Mouse (Mus musculus) layer of hippocampus, adult 9-11 months (tissue): ENCODE measurements around the gene Chrm1.

Experiments used
- DNase-seq: peaks from one replicate; pipeline ENCODE4 v3.0.0; 2022

The Chrm1 gene

GRCm38 (mm10) chr19:8691871-8692539, 28.4 kb downstream of the Chrm1 start:
- no peak for DNase-seq

- DNase-seq: no peak
These were observed 29.2 kb downstream of the Chrm1 start for GRCm38 (mm10) chr19:8692740-8693139.

DNA sequence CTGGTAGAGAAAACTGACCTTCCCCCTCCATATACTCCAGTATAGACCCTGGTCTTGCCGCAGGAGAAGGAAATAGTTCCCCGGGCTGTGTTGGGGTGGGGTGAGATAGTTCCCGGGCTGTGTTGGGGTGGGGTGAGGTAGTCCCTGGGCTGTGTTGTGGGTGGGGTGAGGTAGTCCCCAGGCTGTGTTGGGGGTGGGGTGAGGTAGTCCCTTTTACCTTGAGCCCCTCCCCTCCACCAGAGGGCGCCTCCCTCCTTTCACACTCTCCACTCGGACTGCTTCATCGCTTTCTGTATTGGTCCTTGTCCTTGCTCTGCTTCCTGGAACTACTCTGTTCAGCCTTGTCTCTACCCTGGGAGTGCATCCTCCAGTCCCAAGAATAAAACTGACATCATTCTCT, 31.7 kb downstream of the Chrm1 start:
- no peak for DNase-seq

- no peak for DNase-seq
These were observed 36.1 kb downstream of the Chrm1 start for GRCm38 (mm10) chr19:8699652-8700051.

GRCm38 (mm10) chr19:8702458-8702857, 38.9 kb downstream of the Chrm1 start:
- DNase-seq: no peak

- DNase-seq: no peak
These were observed 40.0 kb downstream of the Chrm1 start for GRCm38 (mm10) chr19:8703571-8703970.

DNA sequence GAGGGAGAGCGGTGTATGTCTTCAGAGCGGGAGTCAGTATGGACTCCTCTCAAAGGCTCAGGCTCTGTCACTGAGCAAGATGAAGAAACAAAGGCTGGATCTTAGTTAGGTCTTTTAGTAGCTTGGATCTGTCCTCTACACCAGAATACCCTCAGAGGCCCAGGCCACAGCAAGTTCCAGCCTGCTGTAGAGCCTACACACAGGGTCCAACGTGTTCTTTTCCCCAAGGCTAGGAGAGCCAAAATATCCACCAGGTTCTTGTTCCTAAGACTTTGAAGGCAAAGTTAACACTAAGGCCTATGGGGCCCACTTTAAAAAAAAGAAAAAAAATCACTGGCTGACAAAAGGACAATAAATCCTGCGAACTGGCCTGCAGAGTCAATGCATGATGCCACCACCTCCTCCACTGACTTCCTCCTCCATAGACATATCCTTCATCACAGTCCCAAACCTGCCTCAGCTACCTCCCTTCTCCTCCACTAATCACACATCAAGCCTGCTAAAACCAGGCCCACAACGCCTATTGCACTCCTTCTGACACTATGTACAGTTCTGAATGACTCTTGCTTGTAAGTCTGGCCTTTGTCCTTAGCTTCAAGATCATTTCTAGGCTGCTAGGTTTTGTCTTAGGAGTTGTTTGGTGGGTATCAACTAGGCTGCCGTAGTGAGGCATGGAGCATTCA, 41.6 kb downstream of the Chrm1 start:
- no peak for DNase-seq

DNA sequence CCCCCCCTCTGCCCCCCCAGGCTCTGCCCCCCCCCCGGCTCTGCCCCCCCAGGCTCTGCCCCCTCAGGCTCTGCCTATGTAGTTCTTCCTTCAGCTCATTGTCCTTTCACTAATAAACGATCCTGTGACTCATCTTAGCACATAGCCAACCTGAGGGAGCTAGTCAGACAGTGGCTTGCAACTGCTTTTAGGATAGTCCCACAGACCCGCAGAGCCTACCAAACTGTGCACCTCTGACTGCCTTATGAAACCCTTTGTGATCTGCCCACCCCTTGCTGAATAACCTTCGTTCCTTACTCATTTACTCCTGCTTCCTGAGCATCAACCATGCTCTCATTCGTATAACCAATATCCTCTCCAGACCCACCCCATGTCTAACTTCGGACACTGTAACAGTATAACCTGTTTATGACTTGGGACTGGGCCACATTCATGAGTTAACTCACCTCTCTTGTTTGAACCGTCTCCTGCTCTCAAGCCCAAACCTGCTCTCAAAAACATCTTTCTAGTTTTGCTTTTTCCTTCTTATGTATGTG, 42.6 kb downstream of the Chrm1 start:
- no peak for DNase-seq

GRCm38 (mm10) chr19:8706930-8707329, 43.3 kb downstream of the Chrm1 start:
- no peak for DNase-seq

DNA sequence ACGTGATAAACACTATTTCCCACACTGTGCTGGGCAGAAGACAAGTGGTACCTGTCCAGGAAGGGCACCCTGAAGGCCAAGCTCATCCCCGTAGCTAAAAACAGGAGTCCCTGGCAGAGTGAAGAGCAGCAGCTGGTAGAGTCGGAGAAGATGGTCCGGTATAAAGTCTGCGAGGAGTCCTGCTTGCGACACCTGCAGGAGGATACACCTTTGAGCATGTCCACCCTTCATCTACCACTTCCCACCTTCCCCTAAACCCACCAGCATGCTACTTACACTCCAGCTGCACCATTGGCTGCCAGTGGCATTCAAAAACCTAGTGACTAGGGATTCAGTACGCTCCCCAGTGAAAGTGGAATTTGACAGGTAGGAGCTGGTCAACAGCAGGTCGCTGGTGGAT, 45.4 kb downstream of the Chrm1 start:
- no peak for DNase-seq

DNA sequence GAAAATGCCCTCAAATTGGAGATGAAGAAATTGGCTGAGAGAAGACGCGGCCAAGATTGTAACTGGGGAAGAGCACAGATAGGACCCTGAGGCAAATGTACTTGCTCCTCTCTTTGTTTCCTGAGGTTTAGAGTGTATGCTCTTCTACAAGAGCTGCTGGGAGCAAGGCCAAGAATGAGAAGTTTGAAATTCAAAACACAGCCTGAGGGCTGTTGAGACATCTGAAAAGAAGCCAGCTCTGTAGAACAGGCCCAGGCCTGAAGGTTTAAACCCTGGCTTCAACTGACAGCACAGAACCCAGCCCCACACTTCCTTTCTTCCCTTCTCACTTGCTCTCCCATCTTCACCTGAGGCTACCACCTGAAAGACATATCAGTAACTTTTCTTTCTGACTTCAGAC, 46.5 kb downstream of the Chrm1 start:
- DNase-seq: no peak

DNA sequence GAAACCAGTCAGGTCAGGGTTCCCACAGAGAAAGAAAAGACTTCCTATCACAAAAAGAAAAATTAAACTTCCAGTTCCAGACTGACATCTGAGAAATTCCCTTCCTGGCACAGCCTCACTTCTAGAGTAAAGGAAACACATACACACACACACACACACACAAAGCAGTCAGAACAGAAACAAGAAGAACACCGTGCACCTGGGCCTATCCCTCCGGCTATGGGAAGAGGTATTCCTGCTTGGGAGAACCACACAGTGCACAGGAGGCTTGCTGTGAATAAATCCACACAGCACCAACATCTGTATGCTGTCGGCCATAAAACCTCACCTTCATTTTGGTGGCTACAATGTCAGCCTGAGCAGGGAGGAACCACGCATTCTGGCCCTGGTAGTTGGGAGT, 47.9 kb downstream of the Chrm1 start:
- no peak for DNase-seq

DNA sequence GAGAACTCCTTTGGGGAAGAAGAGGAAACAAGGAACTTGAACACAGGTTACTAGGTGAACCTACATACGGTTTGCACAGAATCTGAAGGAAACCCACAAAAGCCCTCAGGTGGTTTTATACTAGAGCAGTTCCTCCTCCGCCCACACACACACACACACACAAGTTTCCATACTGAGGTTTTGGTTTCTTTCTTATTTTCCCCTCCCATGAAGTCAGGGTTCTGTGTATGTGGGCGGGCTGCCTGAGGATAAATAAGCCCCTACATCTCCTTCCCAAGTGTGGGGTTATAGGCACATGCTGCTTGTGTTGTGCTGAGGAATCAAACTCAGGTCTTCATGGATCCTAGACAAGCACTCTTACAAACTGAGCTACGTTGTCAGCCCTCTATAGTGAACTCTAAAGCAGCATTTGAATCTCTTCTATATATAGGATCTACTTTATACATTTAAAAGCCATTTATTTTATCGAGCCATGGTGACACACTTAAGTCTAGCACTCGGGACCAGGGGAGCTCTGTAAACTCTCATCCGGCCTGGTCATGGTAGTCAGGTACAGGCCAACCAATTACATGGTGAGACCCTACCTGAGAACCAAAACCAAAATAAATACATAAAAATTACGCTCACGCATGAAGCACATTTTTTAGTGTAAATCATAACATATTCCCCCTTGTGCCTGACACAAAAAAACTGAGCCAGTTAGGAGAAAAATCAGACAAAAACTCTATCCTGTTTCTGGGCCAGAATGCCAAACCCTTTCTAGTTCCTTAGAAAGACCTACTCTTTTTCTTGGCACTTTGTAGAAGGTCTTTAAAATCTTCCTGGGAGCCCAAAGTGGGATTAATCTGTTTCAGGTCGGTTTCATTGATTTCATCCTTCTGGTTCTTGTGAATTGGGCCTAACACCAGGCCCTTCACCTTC, 48.6 kb downstream of the Chrm1 start:
- no peak for DNase-seq

GRCm38 (mm10) chr19:8712870-8713305, 49.3 kb downstream of the Chrm1 start:
- peak; percentile 85 for DNase-seq

DNA sequence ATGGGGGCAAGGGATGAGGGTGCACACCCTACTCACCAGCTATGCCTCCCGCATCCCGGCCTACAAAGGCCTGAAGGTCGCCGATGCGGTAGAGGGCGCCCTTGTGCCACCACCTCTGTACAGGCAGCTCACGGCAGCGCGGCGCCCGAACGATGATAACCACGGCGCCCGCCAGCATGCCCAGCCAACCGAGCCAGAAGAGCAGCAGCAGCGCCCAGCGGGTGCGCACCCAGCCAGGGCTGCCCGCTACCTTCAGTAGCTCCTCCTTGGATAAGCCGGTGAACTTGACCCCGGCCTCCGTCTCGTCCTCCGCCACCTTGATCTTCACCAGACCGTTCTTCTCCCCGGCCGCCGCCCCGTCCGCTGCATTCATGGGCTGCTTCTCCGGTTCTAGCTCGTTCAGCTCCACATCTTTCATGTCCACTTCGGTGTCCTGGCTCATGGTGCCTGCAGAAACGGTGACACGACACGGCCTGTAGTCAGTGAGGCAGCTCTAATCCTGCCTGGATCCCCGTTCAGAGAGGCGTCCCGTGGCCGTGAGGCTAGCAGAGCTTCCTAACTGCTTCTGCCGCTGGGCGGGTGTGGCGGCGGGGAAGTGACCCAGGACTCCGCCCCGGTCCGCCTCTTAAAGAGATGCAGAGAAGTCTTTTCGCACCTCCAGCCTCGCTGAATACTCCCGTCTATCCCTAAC, 49.9 kb downstream of the Chrm1 start:
- peak; percentile 95 for DNase-seq

- no peak for DNase-seq
These were observed 50.5 kb downstream of the Chrm1 start for GRCm38 (mm10) chr19:8713997-8714652.

- DNase-seq: no peak
These were observed 51.3 kb downstream of the Chrm1 start for GRCm38 (mm10) chr19:8714653-8715481.

DNA sequence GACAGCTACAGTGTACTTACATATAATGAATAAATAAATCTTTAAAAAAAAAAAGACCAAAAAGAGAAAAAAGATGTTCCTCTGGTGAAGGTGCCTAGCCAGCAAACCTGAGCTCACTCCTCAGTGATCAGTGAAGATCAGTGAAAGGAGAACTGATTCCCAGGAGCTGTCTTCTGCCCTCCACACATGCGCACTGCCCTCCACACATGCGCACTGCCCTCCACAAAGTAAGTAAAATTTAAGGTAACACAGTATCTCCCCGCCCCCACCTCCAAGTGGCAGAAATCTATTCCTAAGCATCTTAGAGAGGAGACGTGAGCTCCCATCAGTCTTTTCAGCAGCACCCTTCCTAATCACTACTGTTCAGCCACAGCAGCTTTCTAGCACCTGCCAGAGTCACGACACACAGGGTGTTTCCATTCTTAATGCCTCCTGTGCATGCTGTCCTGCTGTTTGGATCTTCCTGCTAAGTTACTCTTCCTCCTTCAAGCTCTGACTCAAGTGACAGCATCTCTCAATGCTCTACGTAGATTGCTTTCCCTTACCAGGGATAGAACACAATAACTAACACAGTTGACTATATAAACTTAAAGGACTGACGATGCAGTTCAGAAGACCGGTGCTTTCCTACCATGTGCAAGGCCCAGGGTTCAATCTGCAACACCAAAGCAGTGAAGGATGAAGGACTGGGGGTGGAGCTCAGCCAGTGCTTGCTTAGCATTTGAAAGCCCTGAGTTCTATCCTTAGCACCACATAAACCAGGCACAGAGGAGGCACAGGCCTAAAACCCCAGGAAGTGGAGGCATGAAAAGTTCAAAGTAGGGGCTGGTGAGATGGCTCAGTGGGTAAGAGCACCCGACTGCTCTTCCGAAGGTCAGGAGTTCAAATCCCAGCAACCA, 52.5 kb downstream of the Chrm1 start:
- no peak for DNase-seq

DNA sequence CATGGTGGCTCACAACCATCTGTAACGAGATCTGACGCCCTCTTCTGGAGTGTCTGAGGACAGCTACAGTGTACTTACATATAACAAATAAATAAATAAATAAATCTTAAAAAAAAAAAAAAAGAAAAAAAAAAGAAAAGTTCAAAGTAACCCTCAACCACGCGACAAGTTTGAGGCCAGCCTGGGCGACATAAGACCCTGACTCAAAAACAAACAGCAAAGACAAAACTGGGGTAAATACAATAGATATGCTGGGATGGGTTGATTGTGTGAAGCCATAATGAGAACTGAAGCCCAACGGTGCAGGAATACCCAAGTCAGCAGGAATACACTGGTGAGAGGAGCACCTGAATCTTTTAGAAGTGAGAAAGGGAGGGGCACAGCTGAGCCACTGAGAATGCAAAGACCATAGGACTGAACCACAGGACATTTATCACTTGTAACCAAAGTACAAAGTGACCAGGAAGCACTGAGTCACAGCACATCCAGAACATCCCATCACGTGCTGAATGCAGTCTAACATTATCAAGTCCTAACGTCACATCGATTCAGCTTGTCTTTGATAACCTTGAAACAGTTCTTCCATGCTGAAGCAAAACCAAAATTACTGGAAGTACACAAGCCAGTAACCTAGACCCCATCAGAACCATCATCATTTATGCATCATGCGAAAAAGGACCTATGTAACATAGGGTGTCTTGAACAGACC, 53.3 kb downstream of the Chrm1 start:
- no peak for DNase-seq
